Mouse (Mus musculus): ENCODE measurements around the gene Ctbp2.

The Ctbp2 gene

DNA sequence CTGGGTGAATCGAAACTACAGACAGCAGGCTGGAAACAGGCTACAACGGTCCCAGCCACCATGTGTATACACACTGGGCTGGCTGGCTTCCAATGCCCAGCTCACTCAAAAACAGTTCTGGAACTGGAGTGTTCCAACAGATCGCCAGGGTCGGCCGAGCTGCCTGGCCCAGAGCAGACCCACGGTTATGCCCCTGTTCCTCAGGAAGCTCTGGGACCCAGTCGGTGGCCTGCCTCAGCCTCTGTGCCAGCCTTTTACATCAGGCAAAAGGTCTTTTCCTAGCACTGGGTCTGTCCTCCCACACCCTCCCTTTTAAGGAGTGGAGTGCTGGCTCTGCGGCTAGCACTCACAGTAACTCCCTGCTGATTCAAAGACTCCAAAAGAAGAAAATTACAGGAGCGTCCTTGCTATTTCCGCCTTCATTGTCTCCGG is 35.3 kb downstream of the Ctbp2 start:
- no peak for DNase-seq (ENCODE audit: extremely low spot score, low spot score)

DNA sequence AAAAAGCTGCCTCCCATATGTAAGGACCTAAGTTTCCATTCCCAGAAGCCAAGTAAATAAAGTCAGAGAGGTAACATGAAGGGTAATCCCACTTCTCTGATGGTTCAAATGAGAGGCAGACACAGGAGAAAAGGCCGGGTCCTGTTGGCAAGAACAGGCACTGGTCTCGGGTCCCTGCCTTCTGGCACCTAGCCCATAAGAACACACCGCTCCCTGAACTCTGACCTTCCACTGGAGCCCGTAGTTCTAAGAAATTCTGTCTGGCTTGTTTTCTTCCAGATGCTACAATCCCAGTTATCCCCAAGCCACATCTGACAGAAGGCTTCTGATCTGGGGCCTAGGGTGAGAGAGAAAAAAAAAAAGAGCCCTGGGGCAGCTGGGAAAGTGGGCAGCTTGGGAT is 35.7 kb downstream of the Ctbp2 start:
- DNase-seq (ENCODE audit: extremely low spot score, low spot score) = no peak

DNA sequence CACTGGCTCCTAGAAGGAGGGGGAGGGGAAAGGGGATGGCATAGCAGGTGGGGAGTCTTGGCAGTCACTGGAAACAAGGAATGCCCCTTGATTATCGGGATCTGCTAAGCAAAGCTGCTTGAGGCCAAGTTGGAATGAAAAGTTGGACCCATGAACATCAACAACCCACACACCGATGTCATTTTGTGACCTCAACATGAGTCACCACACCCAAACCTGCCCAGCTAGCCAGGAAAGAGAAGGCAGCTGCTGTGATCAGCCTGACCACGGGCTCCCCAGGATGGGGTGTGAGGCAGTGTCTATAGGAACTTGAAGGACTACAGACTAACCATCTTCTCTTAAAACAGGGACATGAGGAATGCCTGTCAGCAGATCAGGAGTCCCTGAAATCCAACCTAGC is 38.7 kb downstream of the Ctbp2 start:
- DNase-seq (ENCODE audit: extremely low spot score, low spot score) = no peak

DNA sequence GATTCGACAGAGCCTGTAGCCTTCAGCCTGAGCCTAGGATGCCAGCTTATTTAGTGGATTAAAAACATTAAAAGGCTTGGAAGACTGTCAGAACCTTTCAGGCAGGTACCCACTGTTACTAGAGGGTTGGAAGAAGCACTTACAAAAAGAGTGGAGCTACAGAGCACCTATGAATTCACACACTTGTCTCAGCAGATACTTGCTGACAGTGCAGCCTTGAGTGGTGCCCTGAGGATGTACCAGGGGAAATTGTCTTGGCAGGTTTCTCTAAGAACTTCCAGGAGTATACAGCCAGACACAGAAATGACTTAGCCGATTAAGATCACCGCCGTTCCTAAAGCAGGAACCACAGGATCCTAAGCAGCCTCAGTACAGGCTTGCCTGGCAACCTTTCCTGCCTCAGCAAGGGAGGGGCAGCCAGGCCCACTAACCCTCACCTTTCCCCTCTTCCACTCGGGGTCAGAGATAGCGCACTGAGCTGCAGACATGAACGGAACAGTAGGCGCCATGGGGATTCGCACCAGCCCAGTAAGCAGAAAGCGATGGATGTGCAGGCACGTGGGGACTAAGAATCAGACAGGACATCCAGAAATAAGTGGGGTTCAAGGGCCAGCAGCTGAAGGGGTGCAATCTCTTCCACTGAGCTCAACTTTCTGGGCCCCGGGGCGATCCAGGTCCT is 40.1 kb downstream of the Ctbp2 start:
- no peak for DNase-seq (ENCODE audit: extremely low spot score, low spot score)

DNA sequence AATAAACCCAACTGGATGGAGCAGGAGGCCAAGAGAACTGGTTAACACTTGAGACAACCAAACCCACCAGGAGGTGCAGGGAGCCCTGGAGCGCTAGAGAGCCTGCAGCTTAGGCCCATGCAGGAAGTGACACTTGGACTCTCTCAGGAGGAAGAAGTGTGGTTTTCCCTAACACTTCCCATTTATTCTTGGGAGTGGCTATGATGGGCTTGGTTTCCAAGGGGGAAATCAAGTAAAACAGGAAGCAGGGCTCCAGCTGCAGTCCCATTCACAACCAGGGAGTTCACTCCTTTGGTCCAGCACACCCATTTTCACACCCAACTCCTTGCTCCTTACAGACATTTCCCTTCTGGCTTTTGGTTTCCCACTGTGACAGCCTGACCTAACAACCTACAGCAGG is 45.2 kb downstream of the Ctbp2 start:
- no peak for DNase-seq (ENCODE audit: extremely low spot score, low spot score)

DNA sequence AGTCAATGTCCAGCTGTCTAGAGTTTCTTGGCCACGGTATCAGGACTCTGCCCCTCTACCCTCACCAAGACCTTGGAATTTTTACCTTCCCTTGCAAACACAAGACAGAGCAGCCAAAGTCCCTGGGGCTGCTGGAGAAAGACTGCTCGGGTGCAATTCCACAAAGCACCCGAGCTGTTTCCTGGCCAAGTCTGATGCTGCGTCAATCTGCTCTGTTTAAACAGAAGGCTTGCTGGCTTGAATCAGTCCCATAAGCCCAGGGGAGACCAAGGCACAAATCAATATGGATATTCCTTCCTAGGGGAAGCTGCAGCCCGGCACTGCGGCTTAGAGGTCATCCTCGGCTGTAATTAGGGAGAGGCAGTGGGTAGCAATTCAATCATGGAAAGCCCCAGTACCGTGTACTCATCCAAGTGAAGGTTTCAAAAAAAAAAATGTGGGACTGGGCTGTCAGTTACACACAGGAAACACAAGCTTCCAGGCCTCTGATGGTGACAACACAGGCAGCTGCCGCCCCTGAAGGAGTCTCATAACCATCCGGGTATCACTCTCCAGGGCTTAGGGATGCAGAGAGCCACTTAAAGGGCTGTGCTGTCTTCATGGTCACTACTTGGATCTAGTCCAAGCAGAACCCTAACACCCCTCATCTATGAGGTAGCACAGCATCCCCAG is 49.6 kb downstream of the Ctbp2 start:
- no peak for DNase-seq (ENCODE audit: extremely low spot score, low spot score)

DNA sequence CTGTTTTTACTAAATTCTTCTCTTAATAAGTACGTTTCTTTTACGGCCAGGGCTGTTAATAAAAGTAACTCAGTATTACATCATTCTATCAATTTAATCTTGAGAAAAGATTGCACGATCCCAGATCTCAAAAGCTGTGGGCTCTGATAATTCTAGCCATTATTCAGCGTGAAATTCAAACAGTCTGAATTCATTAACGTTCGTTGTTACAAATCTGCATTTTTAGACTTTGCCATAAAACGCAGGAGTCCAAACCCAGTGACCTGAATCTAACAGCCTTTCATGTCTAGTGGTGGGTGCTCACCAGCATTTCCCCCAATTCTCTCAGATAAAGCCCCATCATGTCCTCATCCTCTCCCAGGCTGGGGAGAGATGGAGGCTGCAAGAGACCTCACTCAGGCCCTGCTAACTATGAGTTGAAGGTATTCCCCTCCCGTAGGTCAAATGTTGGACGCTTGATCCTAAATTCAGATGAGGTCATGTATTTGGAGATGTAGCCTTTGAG is 51.0 kb downstream of the Ctbp2 start:
- no peak for DNase-seq (ENCODE audit: extremely low spot score, low spot score)

DNA sequence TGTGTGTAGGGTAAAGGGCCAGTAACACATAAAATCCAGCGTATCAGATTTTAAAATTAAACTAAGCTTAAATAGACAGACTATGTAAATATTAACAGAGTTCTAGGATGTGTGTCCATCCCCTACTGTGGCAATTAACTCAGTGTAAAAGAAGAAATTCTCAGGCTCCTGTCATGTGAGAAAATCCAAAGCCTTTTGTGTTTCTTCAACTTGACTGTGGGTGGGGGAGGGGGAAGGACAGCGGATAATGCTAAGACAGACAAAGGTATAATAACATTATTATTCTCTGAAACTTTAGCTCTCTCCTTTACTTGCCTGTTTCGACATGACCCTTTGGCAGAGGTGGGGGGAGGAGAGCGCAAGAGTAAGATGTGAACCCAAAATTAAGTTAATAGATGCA is 51.6 kb downstream of the Ctbp2 start:
- no peak for DNase-seq (ENCODE audit: extremely low spot score, low spot score)

DNA sequence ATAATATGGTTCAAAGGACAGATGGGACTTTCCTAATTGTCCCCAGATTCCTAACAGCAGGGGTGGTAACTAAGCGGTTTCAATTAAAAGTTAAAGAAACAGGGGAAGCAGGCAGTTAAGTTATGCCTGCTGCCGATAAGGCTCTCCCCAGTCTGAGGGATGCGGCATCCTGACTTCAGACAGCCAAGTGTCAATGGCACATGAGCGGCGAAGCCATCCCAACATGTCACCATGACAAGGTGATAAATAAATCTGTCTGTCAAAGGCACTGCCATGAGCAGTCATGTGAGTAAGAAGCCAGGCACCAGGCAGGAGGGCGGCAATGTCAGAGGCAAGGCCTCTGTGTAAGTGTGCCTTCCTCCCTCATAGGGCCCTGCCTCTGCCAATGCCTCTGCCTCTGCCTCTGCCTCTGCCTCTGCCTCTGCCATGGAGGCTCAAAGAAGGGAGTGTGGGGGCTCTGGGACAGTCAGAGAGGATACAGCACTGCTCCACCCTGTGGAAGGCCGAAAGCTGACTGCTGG is 56.8 kb downstream of the Ctbp2 start:
- no peak for DNase-seq (ENCODE audit: extremely low spot score, low spot score)

DNA sequence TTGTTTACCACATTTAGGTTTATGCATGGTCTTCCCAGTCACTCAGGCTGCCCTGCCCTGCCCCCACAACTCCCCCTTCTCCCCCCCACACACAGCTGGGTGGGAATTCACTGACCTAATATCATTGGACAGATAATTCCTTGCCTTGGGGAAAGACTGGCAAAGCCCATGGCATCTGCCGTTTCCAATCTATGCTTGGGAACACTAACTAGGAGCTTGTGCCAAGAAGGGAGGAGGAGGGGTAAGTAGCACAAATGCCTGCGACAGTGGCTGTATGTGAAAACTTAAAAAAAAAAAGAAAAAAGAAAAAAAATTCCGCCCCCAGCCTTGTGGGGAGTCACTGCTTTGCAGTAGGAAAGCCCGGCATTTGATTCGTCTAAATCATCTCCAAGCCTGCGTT is 57.4 kb downstream of the Ctbp2 start:
- no peak for DNase-seq (ENCODE audit: extremely low spot score, low spot score)

DNA sequence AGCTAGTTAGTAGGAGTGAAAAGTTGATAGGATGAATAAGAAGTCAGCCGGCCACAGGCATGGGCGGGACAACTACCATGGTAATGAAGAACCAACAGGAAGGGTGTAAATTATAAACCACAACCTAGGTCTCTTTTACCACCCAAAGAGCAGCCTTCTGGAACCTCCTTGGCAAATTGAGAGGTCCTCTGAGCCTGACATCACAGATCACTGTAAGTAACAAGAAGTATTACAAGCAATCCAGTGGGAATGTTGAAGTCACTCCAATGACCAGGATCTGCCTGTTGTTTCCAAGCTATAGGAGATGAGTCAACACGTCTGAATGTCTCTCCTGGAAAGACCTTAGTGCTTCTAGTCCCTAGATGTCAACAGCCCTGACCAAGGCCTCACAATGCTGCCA is 62.1 kb downstream of the Ctbp2 start:
- DNase-seq (ENCODE audit: extremely low spot score, low spot score) = no peak

DNA sequence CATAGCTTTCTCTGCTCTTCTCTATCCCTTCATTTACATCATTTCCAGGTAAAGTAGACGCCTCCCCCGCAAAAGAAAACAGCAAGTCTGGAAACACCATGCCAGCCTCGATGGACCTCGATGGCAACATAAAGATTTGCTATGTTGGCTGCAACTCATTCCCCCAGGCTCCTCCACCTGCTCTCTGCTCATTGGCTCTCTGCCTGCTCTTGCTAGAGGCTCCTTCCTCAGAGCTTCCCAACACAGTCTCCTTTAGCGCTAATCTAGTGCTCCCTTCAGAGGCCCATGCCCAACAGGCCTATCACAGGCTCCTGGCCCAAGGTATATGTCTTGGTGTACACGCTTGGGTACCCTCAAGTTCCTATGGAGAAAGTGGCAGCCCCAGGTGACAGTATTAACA is 64.0 kb downstream of the Ctbp2 start:
- DNase-seq (ENCODE audit: extremely low spot score, low spot score) = no peak

DNA sequence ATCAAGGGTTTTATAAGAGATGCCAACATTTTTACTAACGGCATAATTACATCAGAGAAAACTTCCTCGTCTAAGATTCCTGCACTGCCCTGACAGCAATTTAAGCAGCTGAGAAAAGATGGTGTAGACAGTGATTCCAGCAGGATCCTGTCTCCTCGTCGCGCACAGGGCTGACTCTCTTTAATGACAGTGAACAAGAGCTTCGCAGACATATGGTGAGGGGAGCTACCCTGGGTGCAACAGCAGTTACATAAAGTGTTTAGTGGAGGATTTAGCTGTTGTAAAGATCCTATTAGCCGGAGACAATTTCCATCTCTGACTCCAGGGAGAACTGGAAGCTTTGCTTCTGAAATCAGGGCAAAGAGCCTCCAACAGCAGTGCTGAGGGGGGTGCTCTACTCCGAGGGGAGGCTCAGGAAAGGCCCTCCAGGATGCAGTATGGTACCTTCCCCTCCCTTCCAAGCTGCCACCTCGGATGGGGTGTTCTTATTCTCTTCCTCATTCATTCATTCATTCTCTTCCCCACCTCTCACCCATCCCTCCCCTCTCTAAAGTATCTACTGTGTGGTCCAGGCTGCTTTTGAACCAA is 64.5 kb downstream of the Ctbp2 start:
- DNase-seq (ENCODE audit: extremely low spot score, low spot score) = no peak

DNA sequence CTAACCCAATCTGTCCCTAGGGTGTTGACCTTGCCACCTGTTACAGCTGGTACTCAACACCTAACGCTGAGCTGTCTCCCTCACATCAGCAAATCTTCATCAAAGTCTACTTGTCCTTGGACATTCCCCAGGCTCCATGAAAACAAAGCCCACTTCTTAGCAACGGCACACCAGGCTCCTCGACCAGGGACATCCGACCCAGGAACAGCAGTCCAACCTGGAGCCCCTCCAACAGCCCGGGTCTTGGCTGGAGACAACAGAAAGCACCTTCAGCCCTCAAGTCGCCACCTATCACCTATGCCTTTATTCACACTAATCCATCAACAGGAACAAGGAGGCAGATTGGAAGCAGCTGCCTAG is 65.0 kb downstream of the Ctbp2 start:
- no peak for DNase-seq (ENCODE audit: extremely low spot score, low spot score)

DNA sequence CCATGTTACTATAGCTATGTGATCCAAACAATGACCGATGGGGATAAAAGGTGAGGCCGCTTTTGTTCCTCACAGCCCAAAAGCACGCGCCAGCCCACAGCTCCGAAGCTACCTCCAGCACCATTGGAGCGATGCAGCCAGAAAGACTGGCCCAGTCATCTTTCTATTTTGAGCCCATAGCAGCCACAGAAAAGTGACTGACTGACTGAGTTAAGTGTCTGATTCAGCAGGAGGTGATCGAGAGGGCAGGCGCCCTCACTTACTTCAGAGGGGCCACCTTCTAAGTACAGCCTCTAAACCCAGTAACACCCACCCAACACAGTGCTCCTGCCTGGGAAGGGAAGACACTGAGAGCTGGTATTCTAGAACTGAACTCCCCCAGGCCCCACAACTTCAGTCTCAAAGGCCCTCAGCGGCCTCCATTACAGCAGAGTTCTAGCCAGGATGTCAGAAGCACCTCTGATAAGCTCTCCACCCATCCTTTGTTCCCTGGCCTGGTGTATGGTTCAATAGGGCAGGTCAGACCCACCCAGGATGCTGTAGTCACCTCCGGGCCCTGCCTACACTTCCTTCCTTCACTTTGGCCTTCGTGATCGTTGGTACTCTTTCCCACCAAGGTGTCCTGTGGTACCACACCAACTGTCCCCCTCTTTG is 65.5 kb downstream of the Ctbp2 start:
- DNase-seq (ENCODE audit: extremely low spot score, low spot score) = no peak

DNA sequence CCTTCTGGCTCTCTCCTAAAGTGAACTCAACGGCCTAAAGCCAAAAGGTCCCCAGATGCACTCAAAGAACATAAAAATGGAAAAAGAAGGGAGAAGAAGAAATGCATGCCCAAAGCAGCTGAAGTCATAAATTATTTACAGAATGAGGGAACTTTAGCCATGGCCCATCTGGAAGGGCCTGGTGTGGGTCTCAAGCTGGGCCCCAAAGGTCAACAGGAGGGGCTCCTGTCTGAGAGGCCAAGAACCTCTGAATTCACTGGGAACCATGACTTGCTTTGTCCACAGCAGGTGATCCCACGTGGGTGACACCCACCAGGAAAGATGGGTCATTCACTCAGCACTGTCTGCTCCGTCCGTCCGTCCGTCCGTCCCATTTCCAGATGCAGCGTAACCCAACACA is 67.2 kb downstream of the Ctbp2 start:
- DNase-seq (ENCODE audit: extremely low spot score, low spot score) = no peak

DNA sequence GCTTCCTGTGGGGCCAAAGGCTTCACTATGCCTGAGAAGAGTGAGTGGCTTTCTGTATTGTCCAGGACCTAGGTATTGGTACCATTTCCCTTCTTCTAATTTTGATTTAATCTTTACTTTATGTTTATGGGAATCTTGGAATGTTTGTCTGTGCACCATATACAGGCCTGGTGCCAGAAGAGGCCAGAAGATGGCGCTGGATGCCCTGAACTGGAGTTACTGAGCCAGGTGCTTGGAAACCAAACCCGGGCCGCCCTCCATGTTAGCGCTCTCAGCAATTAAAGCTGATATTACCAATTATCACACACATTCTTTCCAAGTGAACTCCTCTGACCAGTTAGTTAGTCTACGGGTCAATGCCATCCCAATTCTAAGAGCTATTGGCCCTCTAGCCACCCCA is 69.7 kb downstream of the Ctbp2 start:
- no peak for DNase-seq (ENCODE audit: extremely low spot score, low spot score)

DNA sequence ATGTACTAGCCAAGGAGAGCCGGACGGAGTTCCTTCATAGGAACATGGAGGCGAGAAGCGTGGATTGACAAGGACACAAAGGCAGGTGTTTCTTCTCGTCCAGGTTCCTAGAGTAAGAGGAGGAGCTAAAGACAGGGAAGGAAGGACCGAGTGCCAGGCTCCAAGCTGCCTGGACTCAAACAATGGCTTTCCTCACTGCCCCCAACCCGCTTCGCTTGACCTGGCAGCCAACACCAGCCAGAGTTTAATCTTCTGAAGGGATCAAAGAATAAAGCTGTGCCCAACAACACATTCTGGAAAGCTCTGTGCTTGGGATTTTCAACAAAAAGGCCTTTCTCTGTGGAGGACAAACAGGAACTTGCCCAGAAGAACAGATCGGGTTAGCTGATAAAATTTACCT is 70.4 kb downstream of the Ctbp2 start:
- DNase-seq (ENCODE audit: extremely low spot score, low spot score) = no peak

DNA sequence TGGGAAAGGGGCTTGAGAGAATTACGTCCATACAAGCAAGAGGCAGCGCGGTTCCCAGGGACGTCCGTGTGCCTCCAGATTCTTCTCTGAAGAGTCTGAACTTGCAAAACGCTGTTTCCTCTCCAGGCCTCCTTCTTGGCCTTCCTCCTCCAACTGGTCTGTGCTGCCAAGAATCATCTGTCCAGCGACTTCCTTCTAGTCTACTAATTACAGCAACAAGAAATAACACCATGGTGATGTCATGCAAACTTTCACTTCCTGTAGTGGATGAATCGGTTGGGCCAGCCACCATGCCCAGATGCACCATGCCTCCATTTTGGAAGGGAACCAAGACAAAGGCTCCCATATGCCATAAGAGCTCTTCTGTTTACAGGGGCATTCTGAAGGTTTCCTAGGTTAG is 71.3 kb downstream of the Ctbp2 start:
- no peak for DNase-seq (ENCODE audit: extremely low spot score, low spot score)

DNA sequence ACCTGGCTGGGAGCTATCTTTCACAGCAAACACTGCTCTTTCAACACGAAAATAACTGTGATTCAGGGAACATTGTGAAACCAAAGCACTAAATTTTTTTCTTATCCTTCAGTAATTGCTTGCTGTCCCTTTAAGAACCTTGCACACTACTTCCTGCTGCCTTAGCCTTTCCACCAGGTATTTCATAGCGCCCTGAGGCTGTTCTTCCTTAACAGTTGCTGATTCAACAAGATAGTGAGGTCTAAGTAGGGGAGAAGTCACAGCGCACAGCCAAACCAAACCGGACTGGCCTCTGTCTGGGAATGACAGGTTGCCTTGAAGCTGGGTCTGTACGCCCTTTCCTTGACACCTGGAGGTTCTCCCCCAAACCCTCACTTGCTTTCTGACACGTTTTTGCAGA is 73.5 kb downstream of the Ctbp2 start:
- no peak for DNase-seq (ENCODE audit: extremely low spot score, low spot score)

DNA sequence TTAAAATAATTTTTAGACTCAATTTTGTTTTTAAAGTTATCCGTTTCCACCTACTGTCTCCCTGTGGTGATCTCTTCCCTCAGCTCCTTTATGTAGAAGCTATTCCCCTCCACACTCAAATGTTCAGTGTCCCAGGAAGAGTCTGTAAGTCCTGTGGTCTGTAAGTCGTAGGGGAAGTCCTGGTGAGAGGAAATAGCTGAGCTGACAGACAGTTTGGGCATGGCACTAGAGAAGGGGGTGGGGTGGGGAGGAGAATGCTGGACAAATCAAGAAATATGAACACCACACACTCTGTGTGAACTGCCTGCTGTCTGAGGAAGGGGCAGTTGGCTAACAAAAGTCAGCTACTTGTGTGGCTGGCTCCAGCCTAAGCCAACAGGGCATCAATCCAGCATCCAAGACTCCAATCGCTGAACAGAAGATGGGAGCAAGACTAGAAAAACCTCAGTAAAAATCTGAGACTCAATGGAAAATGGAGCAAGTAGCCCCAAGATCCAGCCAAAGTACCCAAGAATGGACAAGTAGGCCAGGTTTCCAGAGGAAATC is 76.0 kb downstream of the Ctbp2 start:
- no peak for DNase-seq (ENCODE audit: extremely low spot score, low spot score)

DNA sequence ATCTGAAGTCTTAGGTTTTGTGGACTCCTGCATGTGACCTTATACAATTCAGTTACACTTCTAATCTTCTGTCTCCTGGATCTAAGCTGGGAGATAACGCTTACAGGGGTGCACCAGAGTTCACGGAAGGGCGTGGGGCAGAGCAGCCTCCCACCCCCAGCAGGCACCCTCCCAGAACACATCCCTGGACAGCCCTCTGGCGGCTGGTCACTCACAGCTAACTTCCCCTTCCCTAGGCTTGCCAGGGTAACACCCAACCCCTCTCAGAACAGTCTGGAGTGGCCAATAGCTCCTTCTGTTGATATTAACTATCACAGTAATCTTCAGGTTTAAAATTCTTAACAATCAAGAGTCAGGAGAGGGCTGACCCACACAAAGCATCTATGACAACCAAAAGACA is 76.9 kb downstream of the Ctbp2 start:
- no peak for DNase-seq (ENCODE audit: extremely low spot score, low spot score)
